Mouse (Mus musculus) olfactory bulb, adult 2 months (tissue): Measurements from ENCODE around the gene Gm28048.

Experiments
- CTCF ChIP-seq: fragments of 200-500 bp; IDR thresholded peaks from 2 replicates; pipeline ENCODE4 v1.5.1; 2012; ENCODE audit warnings: low read depth, mild to moderate bottlenecking, low read length, moderate library complexity; ENCODE audit not compliant: insufficient read depth
- POLR2A ChIP-seq: fragments of 200-500 bp; IDR thresholded peaks from 2 replicates; pipeline ENCODE4 v1.6.1; 2012; ENCODE audit warnings: mild to moderate bottlenecking, low read depth, low read length, moderate library complexity; ENCODE audit not compliant: insufficient read depth

DNA sequence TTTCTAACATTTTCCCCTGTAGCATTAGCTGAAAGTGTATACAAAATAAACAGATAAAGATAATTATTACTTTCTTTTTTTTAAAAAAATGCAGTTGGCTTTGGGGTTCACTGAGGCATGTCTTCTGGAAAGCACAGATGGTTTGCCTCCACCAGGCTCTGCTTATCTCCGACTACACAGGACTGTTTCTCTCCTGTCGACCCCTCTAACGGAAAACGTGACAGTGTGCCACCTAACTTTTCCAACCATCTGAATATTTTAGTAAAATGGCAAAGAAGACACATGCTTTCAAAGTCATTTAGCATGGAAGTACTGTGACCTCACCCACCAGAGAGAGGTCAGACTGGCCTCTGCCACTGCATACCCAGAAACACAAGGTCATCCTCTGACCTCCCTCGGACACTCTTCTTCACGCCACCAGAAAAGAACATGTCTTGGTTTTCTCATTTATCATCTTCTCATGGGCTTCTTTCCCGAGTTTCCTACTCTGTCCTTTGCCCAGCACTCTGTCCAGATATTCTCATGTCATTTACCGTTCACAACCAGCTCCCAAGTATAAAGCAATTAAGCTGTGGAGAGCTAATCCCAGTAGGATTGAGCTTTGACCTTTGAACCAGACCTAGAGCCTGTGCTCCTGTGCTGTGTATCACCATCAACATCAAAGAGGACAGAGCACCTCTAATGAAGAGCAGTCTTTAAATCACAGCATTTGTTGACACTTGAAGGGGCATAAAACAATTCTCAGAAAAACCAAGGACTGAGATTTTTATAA, 134.7 kb downstream of the Gm28048 start:
- TF ChIP-seq CTCF (no peak), POLR2A (no peak)
